Mouse (Mus musculus): Measurements from ENCODE around the gene Arhgap24. TPM values are rescaled to one million over a fixed set of nuclear protein-coding genes. Genes with fewer than 3 reads are reported as not detected.

The Arhgap24 gene
- polyA plus RNA-seq, 1 experiment from 2014 or later, result 10.6 TPM

DNA sequence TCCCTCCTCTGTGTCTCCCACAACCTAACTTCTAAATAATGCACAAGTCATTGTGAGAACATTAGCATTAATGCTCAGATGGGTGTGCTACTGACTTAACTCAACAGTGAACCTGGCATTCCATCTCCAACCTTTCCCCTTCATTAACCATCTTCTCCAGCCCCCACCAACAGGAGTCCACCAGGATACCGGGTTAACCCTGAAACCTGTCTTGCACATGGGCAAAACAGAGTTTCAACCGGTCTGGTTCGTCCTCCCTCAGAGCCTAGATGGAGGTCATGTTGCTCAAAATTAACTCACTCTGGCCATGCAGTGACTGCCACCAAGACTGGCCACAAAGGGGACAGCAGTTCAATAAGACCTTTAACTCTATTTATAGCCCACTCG, 285.9 kb downstream of the Arhgap24 start:
- Histone ChIP-seq H3K4me1 (peaks cover 8% of the 10 kb centered on the region), H3K27ac (no peak overlapping the region), H3K27me3 (replicated peaks) (no peaks in the 10 kb centered on the region), H3K4me3 (no peak overlapping the region), H3K9ac (no peak overlapping the region), H3K36me3 (replicated peaks) (no peaks in the 10 kb centered on the region), H3K9me3 (no peaks in the 10 kb centered on the region), H3K4me2 (no peak overlapping the region)
- ATAC-seq (replicated peaks), result no peak
- 86% methylated on average over 4 of the region's 4 CpGs for WGBS

DNA sequence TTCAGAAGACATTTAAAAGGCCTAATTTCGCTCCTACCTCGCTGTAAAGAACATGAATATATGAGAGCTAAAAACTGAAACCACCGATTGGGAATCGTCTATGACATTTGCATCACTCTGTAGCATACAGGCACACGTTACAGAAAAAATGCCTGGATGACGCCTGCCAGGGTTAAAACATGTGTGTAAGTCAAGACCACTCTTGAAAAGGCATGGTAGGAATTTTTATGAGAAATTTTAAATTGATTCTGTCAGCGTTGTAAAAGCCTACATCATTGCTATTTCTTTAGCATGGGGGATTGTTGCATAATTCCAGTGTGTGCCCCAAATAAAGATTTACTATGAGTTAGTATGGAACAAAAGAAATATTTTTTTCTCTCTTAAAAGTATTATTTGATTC, 286.6 kb downstream of the Arhgap24 start:
- Histone ChIP-seq H3K4me1 (peaks cover 8% of the 10 kb centered on the region), H3K4me3 (no peak overlapping the region), H3K27ac (no peak overlapping the region), H3K4me2 (no peak overlapping the region), H3K9ac (no peak overlapping the region), H3K9me3 (no peaks in the 10 kb centered on the region), H3K27me3 (replicated peaks) (no peaks in the 10 kb centered on the region), H3K36me3 (replicated peaks) (no peaks in the 10 kb centered on the region)
- ATAC-seq (replicated peaks), result no peak
- 74% methylated on average over 7 of the region's 7 CpGs for WGBS

- 50% methylated on average over 12 of the region's 12 CpGs for WGBS
- H3K4me1 ChIP-seq, result peaks cover 8% of the 10 kb centered on the region
- no peaks in the 10 kb centered on the region for H3K27me3 ChIP-seq (replicated peaks)
- H3K4me2 ChIP-seq, result peak overlapping the region; percentile 5; the same call in 1 of the 2 replicates
- H3K9me3 ChIP-seq, result no peaks in the 10 kb centered on the region
- no peak overlapping the region for H3K27ac ChIP-seq
- no peaks in the 10 kb centered on the region for H3K36me3 ChIP-seq (replicated peaks)
- peak; percentile 62; the same call in 1 of the 2 replicates for ATAC-seq (replicated peaks)
- no peak overlapping the region for H3K9ac ChIP-seq
- no peak overlapping the region for H3K4me3 ChIP-seq
Measured at GRCm38 (mm10) chr5:102768385-102769080, 287.3 kb downstream of the Arhgap24 start.

GRCm38 (mm10) chr5:102770611-102771010, 289.4 kb downstream of the Arhgap24 start:
- no peak overlapping the region for H3K27ac ChIP-seq
- no peak overlapping the region for H3K4me3 ChIP-seq
- no peaks in the 10 kb centered on the region for H3K9me3 ChIP-seq
- no peaks in the 10 kb centered on the region for H3K27me3 ChIP-seq (replicated peaks)
- no peaks in the 10 kb centered on the region for H3K36me3 ChIP-seq (replicated peaks)
- 80% methylated on average over 7 of the region's 7 CpGs for WGBS
- no peak for ATAC-seq (replicated peaks)
- H3K4me2 ChIP-seq, result no peak overlapping the region
- peaks cover 8% of the 10 kb centered on the region for H3K4me1 ChIP-seq
- no peak overlapping the region for H3K9ac ChIP-seq

GRCm38 (mm10) chr5:102774500-102774899, 293.3 kb downstream of the Arhgap24 start:
- no peaks in the 10 kb centered on the region for H3K9me3 ChIP-seq
- no peak overlapping the region for H3K4me3 ChIP-seq
- H3K4me1 ChIP-seq, result peaks cover 5% of the 10 kb centered on the region
- no peaks in the 10 kb centered on the region for H3K36me3 ChIP-seq (replicated peaks)
- H3K27me3 ChIP-seq (replicated peaks), result no peaks in the 10 kb centered on the region
- no peak overlapping the region for H3K9ac ChIP-seq
- 28% methylated on average over 4 of the region's 4 CpGs for WGBS
- no peak for ATAC-seq (replicated peaks)
- no peak overlapping the region for H3K27ac ChIP-seq
- H3K4me2 ChIP-seq, result no peak overlapping the region

- Histone ChIP-seq H3K9ac (no peak overlapping the region), H3K4me1 (peaks cover 5% of the 10 kb centered on the region), H3K27me3 (replicated peaks) (no peaks in the 10 kb centered on the region), H3K4me2 (no peak overlapping the region), H3K36me3 (replicated peaks) (no peaks in the 10 kb centered on the region), H3K27ac (no peak overlapping the region), H3K9me3 (no peaks in the 10 kb centered on the region), H3K4me3 (no peak overlapping the region)
- ATAC-seq (replicated peaks), result no peak
- WGBS, result 94% methylated on average over 9 of the region's 9 CpGs
Measured at GRCm38 (mm10) chr5:102777255-102777654, 296.1 kb downstream of the Arhgap24 start.

GRCm38 (mm10) chr5:102777852-102778251, 296.7 kb downstream of the Arhgap24 start:
- H3K4me3 ChIP-seq, result no peak overlapping the region
- WGBS, result 80% methylated on average over 9 of the region's 9 CpGs
- H3K27me3 ChIP-seq (replicated peaks), result no peaks in the 10 kb centered on the region
- no peaks in the 10 kb centered on the region for H3K9me3 ChIP-seq
- no peak for ATAC-seq (replicated peaks)
- peak overlapping the region; percentile 34; the same call in 1 of the 2 replicates for H3K27ac ChIP-seq
- peaks cover 5% of the 10 kb centered on the region for H3K4me1 ChIP-seq
- no peak overlapping the region for H3K9ac ChIP-seq
- H3K4me2 ChIP-seq, result no peak overlapping the region
- H3K36me3 ChIP-seq (replicated peaks), result no peaks in the 10 kb centered on the region

DNA sequence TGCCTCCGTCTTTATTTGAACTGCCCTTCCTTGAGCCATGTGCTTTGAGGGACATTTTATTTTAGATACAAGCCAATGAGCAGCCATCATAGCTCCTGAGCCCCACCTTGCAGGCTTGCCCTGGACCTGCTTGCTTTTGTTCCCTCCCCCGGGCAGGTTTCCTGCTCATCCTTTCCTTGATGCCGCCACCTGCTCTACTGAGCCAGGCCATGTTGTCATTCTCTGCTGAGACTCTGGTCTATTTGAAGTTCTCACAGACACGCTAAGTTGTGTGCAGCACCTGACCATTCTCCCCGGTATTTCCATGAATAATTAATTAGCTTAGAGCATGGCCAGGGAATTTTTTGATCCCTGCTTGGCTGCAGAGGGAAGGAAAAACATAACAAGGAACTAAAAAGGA, 297.1 kb downstream of the Arhgap24 start:
- Histone ChIP-seq H3K36me3 (replicated peaks) (no peaks in the 10 kb centered on the region), H3K4me3 (no peak overlapping the region), H3K27me3 (replicated peaks) (no peaks in the 10 kb centered on the region), H3K4me1 (peaks cover 5% of the 10 kb centered on the region), H3K9ac (no peak overlapping the region), H3K27ac (peak overlapping the region; percentile 34; the same call in 1 of the 2 replicates), H3K9me3 (no peaks in the 10 kb centered on the region), H3K4me2 (no peak overlapping the region)
- peak; percentile 63 for ATAC-seq (replicated peaks)
- WGBS, result 38% methylated on average over 5 of the region's 5 CpGs

DNA sequence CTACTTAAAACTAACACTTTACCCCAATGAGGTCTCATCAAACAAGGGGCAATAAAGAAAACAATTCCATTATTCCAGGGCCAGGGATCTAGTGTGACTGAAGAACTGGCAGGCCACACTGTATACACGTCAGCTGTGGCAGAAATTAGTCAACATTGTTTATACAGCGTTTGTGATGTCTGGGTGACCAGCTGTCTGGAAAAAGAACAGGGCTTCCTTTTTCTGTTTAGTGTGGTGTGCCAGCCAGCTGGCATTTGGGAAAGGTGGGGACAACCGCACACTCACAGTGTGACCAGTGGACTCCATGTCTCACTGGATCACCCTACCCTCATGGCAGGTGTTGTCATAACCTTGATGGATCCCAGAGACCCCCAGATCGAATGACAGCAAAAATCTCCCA, 302.4 kb downstream of the Arhgap24 start:
- no peaks in the 10 kb centered on the region for H3K27me3 ChIP-seq (replicated peaks)
- no peak overlapping the region for H3K9ac ChIP-seq
- WGBS, result 65% methylated on average over 4 of the region's 4 CpGs
- H3K4me1 ChIP-seq, result no peaks in the 10 kb centered on the region
- ATAC-seq (replicated peaks), result no peak
- no peaks in the 10 kb centered on the region for H3K9me3 ChIP-seq
- H3K36me3 ChIP-seq (replicated peaks), result no peaks in the 10 kb centered on the region
- no peak overlapping the region for H3K27ac ChIP-seq
- H3K4me3 ChIP-seq, result no peak overlapping the region
- H3K4me2 ChIP-seq, result no peak overlapping the region

- Histone ChIP-seq H3K9ac (no peak overlapping the region), H3K36me3 (replicated peaks) (no peaks in the 10 kb centered on the region), H3K27ac (no peak overlapping the region), H3K9me3 (no peaks in the 10 kb centered on the region), H3K4me2 (no peak overlapping the region), H3K4me3 (no peak overlapping the region), H3K4me1 (no peaks in the 10 kb centered on the region), H3K27me3 (replicated peaks) (no peaks in the 10 kb centered on the region)
- 85% methylated on average over 2 of the region's 2 CpGs for WGBS
- ATAC-seq (replicated peaks), result no peak
Measured at GRCm38 (mm10) chr5:102786123-102786522, 304.9 kb downstream of the Arhgap24 start.

DNA sequence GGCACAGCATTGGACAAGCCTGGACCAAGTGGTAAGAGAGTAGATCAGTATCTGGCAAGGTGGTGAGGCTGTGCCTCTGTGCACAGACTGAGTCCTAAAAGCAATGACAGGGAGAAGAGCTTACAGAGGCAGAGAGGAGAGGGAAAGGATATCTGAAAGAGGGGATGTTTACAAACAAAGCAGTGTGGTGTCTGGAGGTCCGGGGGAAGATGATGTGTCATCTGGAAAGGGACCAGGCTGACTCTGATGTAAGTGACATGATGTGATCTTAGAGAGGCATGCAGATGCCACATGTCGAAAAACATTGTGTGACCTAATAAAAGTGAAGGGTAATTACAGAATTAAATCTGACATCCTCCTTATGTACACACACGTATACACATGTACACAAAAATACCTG, 307.2 kb downstream of the Arhgap24 start:
- Histone ChIP-seq H3K27ac (no peak overlapping the region), H3K9ac (no peak overlapping the region), H3K4me3 (no peak overlapping the region), H3K4me2 (no peak overlapping the region), H3K36me3 (replicated peaks) (no peaks in the 10 kb centered on the region), H3K9me3 (no peaks in the 10 kb centered on the region), H3K4me1 (no peaks in the 10 kb centered on the region), H3K27me3 (replicated peaks) (no peaks in the 10 kb centered on the region)
- WGBS, result 84% methylated on average over 3 of the region's 3 CpGs
- ATAC-seq (replicated peaks), result no peak

DNA sequence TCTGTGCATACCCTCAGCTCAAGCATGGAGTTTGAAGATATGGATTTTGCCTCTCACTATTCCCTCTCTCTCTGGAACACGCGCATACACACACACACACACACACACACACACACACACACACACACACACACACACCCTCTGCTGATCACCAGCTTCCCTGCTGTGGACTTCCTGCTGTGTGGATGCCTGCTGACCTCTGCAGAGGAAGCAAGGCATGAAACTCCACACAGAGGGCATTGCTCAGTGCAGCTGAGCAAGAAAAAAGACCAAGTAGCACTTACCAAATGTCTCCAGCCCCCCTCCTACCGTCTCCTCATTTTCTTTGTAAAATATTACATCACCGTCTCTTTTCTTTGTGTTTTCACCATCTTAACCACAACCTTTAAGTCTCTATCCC, 310.1 kb downstream of the Arhgap24 start:
- WGBS, result 58% methylated on average over 4 of the region's 4 CpGs
- Histone ChIP-seq H3K36me3 (replicated peaks) (no peaks in the 10 kb centered on the region), H3K4me3 (no peak overlapping the region), H3K4me1 (no peaks in the 10 kb centered on the region), H3K4me2 (no peak overlapping the region), H3K27me3 (replicated peaks) (no peaks in the 10 kb centered on the region), H3K27ac (no peak overlapping the region), H3K9me3 (no peaks in the 10 kb centered on the region), H3K9ac (no peak overlapping the region)
- no peak for ATAC-seq (replicated peaks)

DNA sequence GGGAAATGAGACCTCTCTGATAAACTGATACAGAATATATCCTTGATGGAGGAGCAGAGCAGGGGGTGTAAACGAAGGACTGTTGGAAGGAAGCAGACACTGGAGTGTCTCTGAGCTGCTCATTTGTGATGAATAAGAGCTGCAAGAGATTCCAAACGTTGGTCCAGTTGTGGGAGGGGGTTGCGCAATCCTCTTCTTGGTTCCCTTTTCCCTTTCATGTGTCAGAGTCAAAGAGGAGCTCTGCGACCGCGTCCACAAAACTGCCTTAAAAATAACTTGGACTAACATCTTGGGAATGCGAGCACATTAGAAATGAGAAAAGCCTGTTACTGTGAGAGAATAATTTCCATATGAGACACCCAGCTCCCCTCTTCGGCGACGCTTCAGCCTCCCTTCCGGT, 312.3 kb downstream of the Arhgap24 start:
- Histone ChIP-seq H3K4me1 (no peaks in the 10 kb centered on the region), H3K27ac (no peak overlapping the region), H3K36me3 (replicated peaks) (no peaks in the 10 kb centered on the region), H3K9me3 (no peaks in the 10 kb centered on the region), H3K9ac (no peak overlapping the region), H3K4me3 (no peak overlapping the region), H3K27me3 (replicated peaks) (no peaks in the 10 kb centered on the region), H3K4me2 (no peak overlapping the region)
- WGBS, result 83% methylated on average over 11 of the region's 11 CpGs
- ATAC-seq (replicated peaks), result no peak

All from midbrain, embryonic 15.5 days (tissue).